Mouse (Mus musculus) kidney, adult 11 months (tissue): ENCODE data around the gene Agbl1.

Source experiments
- DNase-seq: peaks from one replicate; pipeline ENCODE4 v3.0.0; 2022

The Agbl1 gene

GRCm38 (mm10) chr7:77009571-77009970 lies 779.9 kb downstream of the Agbl1 start:
- no peak for DNase-seq

DNA sequence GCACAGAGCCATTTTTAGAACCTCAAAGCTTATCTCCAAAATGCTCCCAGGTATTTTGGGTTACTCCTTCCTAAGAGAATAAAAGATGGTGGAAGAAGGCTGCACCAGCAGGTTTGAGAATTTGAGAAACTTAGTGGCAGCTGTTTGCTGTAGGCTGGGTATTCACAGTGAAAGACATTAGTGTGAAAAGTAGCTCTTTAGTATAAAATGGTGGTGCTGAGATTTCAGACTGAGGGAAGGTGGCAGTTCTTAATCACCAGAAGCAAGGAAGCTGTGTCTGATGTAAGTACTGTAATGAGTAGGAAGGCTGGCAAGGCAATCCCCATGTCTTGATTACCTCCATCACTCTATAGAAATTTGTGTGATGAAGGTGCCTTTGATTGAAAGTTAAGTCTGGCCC lies 799.3 kb downstream of the Agbl1 start:
- no peak for DNase-seq

- DNase-seq = no peak
Measured at GRCm38 (mm10) chr7:77076033-77076432, 846.3 kb downstream of the Agbl1 start.

- DNase-seq = no peak
Measured at GRCm38 (mm10) chr7:77087266-77087665, 857.6 kb downstream of the Agbl1 start.

DNA sequence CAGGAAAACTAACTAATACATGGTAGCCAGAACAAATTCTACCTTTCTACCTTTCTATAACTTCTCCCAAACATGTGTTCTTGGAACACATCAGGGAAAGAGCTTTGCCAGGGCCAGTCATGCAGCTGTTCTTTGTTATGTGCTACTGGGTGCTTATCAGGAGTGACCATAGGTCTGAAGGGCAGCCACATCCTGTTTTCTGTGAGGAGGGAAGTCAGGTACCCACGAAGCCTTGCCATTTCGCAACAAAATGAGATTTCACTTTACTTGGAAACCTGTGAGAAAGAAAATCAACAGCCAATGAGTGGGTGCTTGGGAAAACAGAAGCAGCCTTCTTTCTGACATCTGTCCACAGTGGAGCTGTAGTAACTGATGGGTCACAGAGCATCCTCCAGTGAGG lies 865.5 kb downstream of the Agbl1 start:
- DNase-seq = no peak

DNA sequence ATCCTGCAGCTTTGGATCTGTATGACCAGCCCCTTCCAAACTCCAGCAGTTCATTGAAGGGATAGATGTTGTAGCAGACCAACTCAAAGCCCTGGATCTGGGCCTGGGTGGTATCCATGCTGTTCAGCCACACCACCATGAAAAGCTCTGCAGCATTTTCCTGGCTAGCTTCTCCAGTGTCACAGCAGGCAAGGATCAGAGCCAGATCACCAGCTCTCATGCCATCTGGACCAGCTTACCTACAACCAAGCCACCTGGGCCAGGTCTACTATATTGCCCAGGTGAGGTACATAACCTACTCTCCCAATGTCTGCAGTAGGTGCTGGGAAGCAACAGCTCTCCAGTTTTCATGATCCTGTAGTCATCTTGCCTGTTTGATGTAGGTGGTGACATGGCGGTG lies 884.3 kb downstream of the Agbl1 start:
- DNase-seq = no peak

DNA sequence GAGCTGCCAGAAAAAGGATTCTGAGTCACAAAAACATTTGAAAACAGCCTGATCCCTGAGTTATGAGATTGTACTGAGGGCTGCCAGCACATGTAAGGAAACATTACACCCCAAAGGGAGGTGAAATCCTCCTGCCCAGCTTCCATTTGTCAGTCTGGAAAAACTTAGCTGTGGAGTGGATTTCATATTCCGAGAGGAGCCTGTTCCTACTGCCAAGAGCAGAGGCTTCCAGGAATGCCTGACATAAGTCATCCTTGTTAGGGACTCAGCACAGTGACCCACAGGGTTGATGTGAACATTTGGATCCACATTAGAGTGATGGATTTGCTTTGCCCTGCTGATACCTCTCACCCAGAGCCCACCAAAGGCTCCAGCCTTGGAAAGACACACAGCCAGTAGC lies 899.4 kb downstream of the Agbl1 start:
- no peak for DNase-seq

DNA sequence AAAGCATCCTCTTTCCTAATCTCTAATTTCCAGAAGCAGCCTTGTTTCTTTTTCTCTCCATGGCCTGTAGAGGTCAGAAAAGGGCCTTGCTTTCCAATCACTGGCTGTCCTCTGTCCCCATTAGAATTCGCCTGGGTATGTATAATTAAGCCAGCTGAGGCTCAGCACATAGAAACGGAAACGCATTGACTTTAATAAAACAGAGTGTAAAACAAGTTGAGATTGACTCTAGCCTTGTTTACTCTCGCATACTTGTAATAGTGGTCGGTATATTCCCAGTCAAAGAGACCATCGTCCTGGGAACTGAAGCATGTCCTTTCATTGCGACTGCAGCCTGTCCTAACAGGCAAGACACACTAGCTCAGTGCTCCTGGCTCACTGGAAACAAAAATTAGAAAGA lies 902.3 kb downstream of the Agbl1 start:
- no peak for DNase-seq

DNA sequence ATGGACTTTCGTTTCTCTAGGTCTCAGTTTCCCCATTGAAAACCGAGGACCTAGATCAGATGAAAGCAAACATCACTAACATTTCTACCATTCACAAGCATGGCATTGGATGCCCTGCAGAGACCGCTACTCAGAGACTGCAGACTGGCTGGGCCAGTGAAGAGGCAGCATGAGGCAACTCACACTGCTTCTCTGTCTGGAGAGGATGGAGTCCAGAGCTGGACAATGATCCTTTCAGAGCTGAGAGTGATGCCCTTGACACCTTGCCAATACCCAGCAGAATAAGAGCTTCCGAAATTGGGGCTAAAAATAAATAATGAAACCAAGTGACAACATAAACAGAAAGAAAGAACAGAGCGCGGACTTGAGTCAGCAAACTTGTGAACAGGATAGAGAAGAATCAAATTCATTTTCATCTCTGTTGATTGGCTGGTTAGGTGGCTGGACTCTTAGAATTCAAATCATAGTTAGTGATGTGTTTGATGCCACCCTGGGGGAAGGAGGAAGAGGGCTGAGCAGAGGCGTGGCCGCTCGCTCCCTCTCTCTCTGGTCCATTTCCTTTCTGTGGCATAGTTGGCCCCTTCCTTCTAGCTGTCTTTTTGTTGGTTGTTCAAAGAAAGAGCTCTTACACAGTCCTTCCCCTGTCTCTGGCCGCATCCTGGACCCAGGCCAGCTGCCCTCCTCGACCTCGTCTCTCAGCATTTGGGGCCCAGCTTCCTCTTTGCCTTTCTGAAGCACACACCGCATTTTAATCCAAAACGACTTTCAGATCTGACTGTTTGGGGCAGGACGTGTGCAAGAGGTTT lies 903.1 kb downstream of the Agbl1 start:
- DNase-seq = no peak

GRCm38 (mm10) chr7:77134860-77135259 lies 905.2 kb downstream of the Agbl1 start:
- no peak for DNase-seq

DNA sequence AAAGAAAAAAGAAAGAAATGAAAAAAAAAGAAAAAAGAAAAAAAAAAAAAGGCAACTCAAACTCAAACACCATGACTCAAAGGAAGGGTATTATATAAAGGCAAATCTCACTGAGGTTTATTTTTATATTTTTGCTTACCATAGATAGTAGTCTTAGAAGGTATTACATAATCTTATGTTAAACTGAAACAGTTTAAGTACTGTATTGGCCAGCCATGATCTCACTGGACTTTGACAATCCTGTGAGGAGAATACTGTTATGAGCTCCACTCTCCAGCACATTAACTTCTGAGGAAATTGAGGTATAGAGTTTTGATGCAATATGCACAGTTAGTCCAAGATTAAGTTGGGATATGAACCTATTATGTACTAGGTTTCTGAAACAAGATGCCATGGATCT lies 909.0 kb downstream of the Agbl1 start:
- DNase-seq = no peak

DNA sequence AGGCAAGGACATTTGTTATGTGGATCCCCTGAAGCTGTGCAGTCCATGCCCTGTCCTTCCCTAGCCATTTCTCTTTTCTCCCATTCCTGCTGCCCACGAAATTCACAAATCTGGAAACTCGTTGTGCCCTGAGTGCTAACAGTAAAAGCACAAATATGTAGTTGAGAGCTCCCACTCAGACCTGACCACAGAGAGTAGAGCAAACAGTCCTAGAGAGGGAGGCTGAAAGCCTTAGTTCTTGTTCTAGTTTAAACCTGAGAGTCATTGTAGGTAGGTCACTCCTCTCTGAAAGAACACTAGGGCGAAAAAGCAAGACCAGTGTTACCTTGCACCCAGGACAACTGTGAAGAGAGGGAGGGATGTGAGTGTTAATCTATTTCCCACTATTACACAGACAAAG lies 917.8 kb downstream of the Agbl1 start:
- no peak for DNase-seq

- no peak for DNase-seq
Measured at GRCm38 (mm10) chr7:77148820-77149219, 919.1 kb downstream of the Agbl1 start.

- no peak for DNase-seq
Measured at GRCm38 (mm10) chr7:77149846-77150245, 920.2 kb downstream of the Agbl1 start.

DNA sequence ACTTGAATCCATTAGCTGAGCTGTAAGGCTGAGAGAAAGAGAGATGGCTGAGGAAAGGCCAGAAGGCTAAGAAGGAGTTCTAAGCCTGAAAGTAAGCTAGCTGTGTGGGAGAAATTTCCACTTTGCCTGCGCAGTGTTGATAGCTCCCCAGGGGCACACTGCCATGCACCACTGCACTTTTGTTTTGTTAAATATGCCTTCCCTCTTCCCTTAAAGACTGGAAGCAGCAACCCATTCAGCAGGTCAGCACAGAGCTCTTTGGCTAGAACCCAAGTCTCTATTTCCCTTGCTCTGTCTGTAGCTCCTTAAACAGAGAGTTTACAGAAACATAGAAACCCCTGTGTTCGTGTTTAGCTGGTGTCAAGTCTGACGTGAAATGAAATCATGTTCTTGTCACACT lies 922.7 kb downstream of the Agbl1 start:
- DNase-seq = no peak

- DNase-seq = no peak
Measured at GRCm38 (mm10) chr7:77152909-77153308, 923.2 kb downstream of the Agbl1 start.

- no peak for DNase-seq
Measured at GRCm38 (mm10) chr7:77164921-77165320, 935.2 kb downstream of the Agbl1 start.
